Mouse (Mus musculus) small intestine, adult 2 months (tissue): ENCODE data around the gene Ccdc30. TPM values are rescaled to one million over a fixed set of nuclear protein-coding genes. Genes with fewer than 3 reads are reported as not detected.
A peak's percentile ranks its signal among the peaks of the same experiment; 100 is the strongest.

Experiments
- H3K27ac ChIP-seq: fragments of 200-500 bp; 2 replicates; pipeline ENCODE4 v1.5.1; 2012; ENCODE audit warnings: low read depth, low read length, control low read depth, inconsistent platforms; ENCODE audit not compliant: insufficient read depth
- H3K27me3 ChIP-seq: fragments of 200-500 bp; 2 replicates; pipeline ENCODE4 v1.6.1; 2012; ENCODE audit warnings: mild to moderate bottlenecking, moderate library complexity, low read length, inconsistent platforms; ENCODE audit not compliant: control insufficient read depth, insufficient read depth
- H3K36me3 ChIP-seq: fragments of 200-500 bp; 2 replicates; pipeline ENCODE4 v1.6.1; 2012; ENCODE audit warnings: mild to moderate bottlenecking, low read length, control low read depth, inconsistent platforms; ENCODE audit not compliant: control insufficient read depth, insufficient read depth
- H3K4me1 ChIP-seq: fragments of 200-500 bp; 2 replicates; pipeline ENCODE4 v1.6.1; 2012; ENCODE audit warnings: low read length, inconsistent platforms, mixed read lengths; ENCODE audit not compliant: control insufficient read depth, insufficient read depth, insufficient read length
- H3K4me3 ChIP-seq: fragments of 200-500 bp; 2 replicates; pipeline ENCODE4 v1.5.1; 2012; ENCODE audit warnings: low read depth, mild to moderate bottlenecking, control low read depth, inconsistent platforms, low read length, moderate library complexity
- CTCF ChIP-seq: fragments of 200-500 bp; IDR thresholded peaks from 2 replicates; pipeline ENCODE4 v1.5.1; 2012; ENCODE audit warnings: low read depth, mild to moderate bottlenecking, control low read depth, inconsistent platforms, low read length, moderate library complexity, mixed read lengths; ENCODE audit not compliant: insufficient replicate concordance, insufficient read length; ENCODE audit errors: extremely low read depth
- POLR2A ChIP-seq: fragments of 200-500 bp; IDR thresholded peaks from 2 replicates; pipeline ENCODE4 v1.6.1; 2012; ENCODE audit warnings: low read depth, mild to moderate bottlenecking, control low read depth, inconsistent platforms, low read length, moderate library complexity
- WGBS: fragments of 180-500 bp; shearing (Covaris S2); methylation state at CpG from one replicate; pipeline ENCODE4 v1.1.7; 2018; 5-methylcytosine and 5-hydroxymethylcytosine counted together
- polyA plus RNA-seq: library from polyadenylated mRNA; depleted of rRNA; stranded (reverse); fragments of >200 nt; gene quantifications from 2 replicates; pipeline ENCODE4 v1.2.3, GENCODE M21; 2012; rRNA removed

The Ccdc30 gene
- polyA plus RNA-seq: 0.10 and 0.13 TPM in 2 replicates

GRCm38 (mm10) chr4:119415072-119415753, at the start of gene Ccdc30:
Ccdc30 (minus strand) TSS chr4:119415521.
- H3K4me1 ChIP-seq: peaks cover 9% of the 10 kb centered on the region
- H3K4me3 ChIP-seq: peak within 1 kb of the TSS; percentile 83
- H3K27ac ChIP-seq: no peak within 1 kb of the TSS
- WGBS: under 1% methylated on average over 49 of the region's 49 CpGs
- H3K27me3 ChIP-seq: no peaks in the 10 kb centered on the region
- TF ChIP-seq CTCF (no peak), POLR2A (no peak; the same call in 1 of the 2 replicates)
- H3K36me3 ChIP-seq: peaks cover 5% of the 10 kb centered on the region; the same call in 1 of the 2 replicates

GRCm38 (mm10) chr4:119463756-119464419, 48.6 kb upstream of the Ccdc30 start:
- TF ChIP-seq POLR2A: no peak
- no peak for TF ChIP-seq CTCF
- 69% methylated on average over 13 of the region's 13 CpGs for WGBS
- no peaks in the 10 kb centered on the region for H3K27me3 ChIP-seq
- peaks cover 6% of the 10 kb centered on the region; the same call in 1 of the 2 replicates for H3K4me1 ChIP-seq
- H3K36me3 ChIP-seq: no peaks in the 10 kb centered on the region
- no peak overlapping the region for H3K4me3 ChIP-seq
- H3K27ac ChIP-seq: peak overlapping the region; percentile 36; the same call in 1 of the 2 replicates

GRCm38 (mm10) chr4:119462858-119463755, 47.8 kb upstream of the Ccdc30 start:
- 17% methylated on average over 11 of the region's 11 CpGs for whole genome bisulfite sequencing
- no peaks in the 10 kb centered on the region for H3K36me3 ChIP-seq
- H3K27ac ChIP-seq: 0 out of 2 replicates have a peak overlapping the region, but pooled peaks have one; percentile 36
- no peaks in the 10 kb centered on the region for H3K27me3 ChIP-seq
- H3K4me3 ChIP-seq: no peak overlapping the region
- peaks cover 6% of the 10 kb centered on the region; the same call in 1 of the 2 replicates for H3K4me1 ChIP-seq
- TF ChIP-seq CTCF (no peak), POLR2A (no peak)

- Histone ChIP-seq H3K27me3 (no peaks in the 10 kb centered on the region), H3K36me3 (no peaks in the 10 kb centered on the region), H3K27ac (no peak overlapping the region), H3K4me1 (peaks cover 6% of the 10 kb centered on the region; the same call in 1 of the 2 replicates), H3K4me3 (no peak overlapping the region)
- 66% methylated on average over 3 of the region's 3 CpGs for WGBS
- TF ChIP-seq POLR2A: no peak
- no peak for TF ChIP-seq CTCF
Measured at GRCm38 (mm10) chr4:119462457-119462856, 47.1 kb upstream of the Ccdc30 start.

- 70% methylated on average over 8 of the region's 8 CpGs for WGBS
- Histone ChIP-seq H3K36me3 (no peaks in the 10 kb centered on the region), H3K4me3 (no peak overlapping the region), H3K4me1 (peaks cover 6% of the 10 kb centered on the region; the same call in 1 of the 2 replicates), H3K27ac (no peak overlapping the region), H3K27me3 (no peaks in the 10 kb centered on the region)
- TF ChIP-seq CTCF (no peak), POLR2A (no peak)
Measured at GRCm38 (mm10) chr4:119460728-119461141, 45.4 kb upstream of the Ccdc30 start.

GRCm38 (mm10) chr4:119460296-119460695, 45.0 kb upstream of the Ccdc30 start:
- Histone ChIP-seq H3K4me1 (peaks cover 6% of the 10 kb centered on the region; the same call in 1 of the 2 replicates), H3K4me3 (no peak overlapping the region), H3K27me3 (no peaks in the 10 kb centered on the region), H3K36me3 (no peaks in the 10 kb centered on the region), H3K27ac (no peak overlapping the region)
- 62% methylated on average over 5 of the region's 5 CpGs for WGBS
- TF ChIP-seq POLR2A (no peak), CTCF (no peak)
